Mouse (Mus musculus) erythroblast, embryonic 14.5 days (primary cell): Measurements from ENCODE around the gene Blvrb. TPM values are rescaled to one million over a fixed set of nuclear protein-coding genes. Genes with fewer than 3 reads are reported as not detected.

Experiments
- H3K27me3 ChIP-seq: 2 replicates; pipeline ENCODE4 v1.6.1; 2012; ENCODE audit warnings: inconsistent platforms; ENCODE audit not compliant: control insufficient read depth
- H3K36me3 ChIP-seq: 2 replicates; pipeline ENCODE4 v1.6.1; 2012; ENCODE audit warnings: mild to moderate bottlenecking, inconsistent platforms; ENCODE audit not compliant: control insufficient read depth
- H3K4me1 ChIP-seq: 2 replicates; pipeline ENCODE4 v1.6.1; 2012; ENCODE audit warnings: inconsistent platforms; ENCODE audit not compliant: control insufficient read depth
- H3K4me3 ChIP-seq: replicated peaks from 2 replicates; pipeline ENCODE3; 2012; ENCODE audit warnings: moderate library complexity, mild to moderate bottlenecking, inconsistent platforms
- H3K9me3 ChIP-seq: 2 replicates; pipeline ENCODE4 v1.6.1; 2012; ENCODE audit warnings: low read length, inconsistent platforms, mixed read lengths; ENCODE audit not compliant: control insufficient read depth
- GATA1 ChIP-seq: IDR thresholded peaks from 2 replicates; pipeline ENCODE4 v1.6.1; 2012; ENCODE audit warnings: low read length, inconsistent platforms, mixed read lengths
- TAL1 ChIP-seq: IDR thresholded peaks from 3 replicates; pipeline ENCODE4 v1.6.1; 2012; ENCODE audit warnings: low read length, inconsistent platforms, mixed read lengths
- polyA plus RNA-seq: library from polyadenylated mRNA; stranded (reverse); fragments of >175 nt; gene quantifications from 2 replicates; pipeline ENCODE4 v1.2.3, GENCODE M21; 2012

Blvrb gene
- polyA plus RNA-seq, 1 experiment = 842 TPM

- H3K9me3 ChIP-seq = no peaks in the 10 kb centered on the region
- no peaks in the 10 kb centered on the region for H3K27me3 ChIP-seq
- peaks cover 59% of the 10 kb centered on the region for H3K36me3 ChIP-seq
- H3K4me3 ChIP-seq = peak overlapping the region; percentile 79
- H3K4me1 ChIP-seq = peaks cover 80% of the 10 kb centered on the region
- TF ChIP-seq GATA1 (no peak), TAL1 (no peak)
Observed at GRCm38 (mm10) chr7:27476098-27476635, 28.4 kb downstream of the Blvrb start.

DNA sequence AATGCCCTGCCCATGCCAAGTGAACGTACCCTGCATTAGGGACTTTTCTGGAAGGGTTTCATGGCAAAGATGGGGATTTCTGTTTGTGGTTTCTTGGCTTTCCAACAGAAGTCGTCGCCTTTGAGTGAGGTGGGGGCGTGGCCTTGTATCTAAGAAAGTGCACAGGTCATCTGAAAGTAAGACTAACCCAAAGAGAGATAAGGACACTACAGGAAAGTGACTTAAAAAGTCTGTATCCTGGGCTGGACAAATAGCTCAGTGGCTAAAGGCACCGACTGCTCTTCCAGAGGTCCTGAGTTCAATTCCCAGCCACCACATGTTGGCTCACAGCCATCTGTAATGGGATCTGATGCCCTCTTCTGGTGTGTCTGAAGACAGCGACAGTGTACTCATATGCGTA, 30.8 kb downstream of the Blvrb start:
- Histone ChIP-seq H3K4me3 (no peak overlapping the region), H3K36me3 (peaks cover 56% of the 10 kb centered on the region), H3K4me1 (peaks cover 82% of the 10 kb centered on the region), H3K27me3 (no peaks in the 10 kb centered on the region), H3K9me3 (no peaks in the 10 kb centered on the region)
- TF ChIP-seq TAL1 = no peak
- TF ChIP-seq GATA1 = no peak

- H3K4me3 ChIP-seq = peak overlapping the region; percentile 6
- peaks cover 91% of the 10 kb centered on the region for H3K4me1 ChIP-seq
- TF ChIP-seq TAL1 (no peak), GATA1 (no peak)
- no peaks in the 10 kb centered on the region for H3K27me3 ChIP-seq
- H3K9me3 ChIP-seq = no peaks in the 10 kb centered on the region
- H3K36me3 ChIP-seq = peaks cover 58% of the 10 kb centered on the region
Observed at GRCm38 (mm10) chr7:27479750-27480149, 32.0 kb downstream of the Blvrb start.

DNA sequence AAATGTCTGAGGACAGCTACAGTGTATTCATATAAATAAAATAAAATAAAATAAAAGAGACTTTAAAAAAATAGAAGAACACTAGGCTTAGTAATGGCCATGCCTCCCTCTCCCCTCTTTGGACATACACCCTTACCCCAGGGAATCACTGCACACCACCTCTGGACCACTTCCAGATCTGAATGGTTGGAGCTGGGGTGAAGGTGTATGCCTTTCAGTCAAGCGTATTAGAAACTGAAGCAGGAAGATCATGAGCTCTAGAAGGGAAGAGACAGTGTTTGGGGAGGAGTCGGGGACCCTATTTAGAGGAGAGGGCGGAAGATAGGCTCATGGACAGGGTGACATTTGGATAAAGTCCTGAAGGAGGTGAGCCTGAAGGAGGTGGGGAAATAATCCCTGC, 32.7 kb downstream of the Blvrb start:
- Histone ChIP-seq H3K36me3 (peaks cover 53% of the 10 kb centered on the region), H3K4me1 (peaks cover 90% of the 10 kb centered on the region), H3K9me3 (no peaks in the 10 kb centered on the region), H3K27me3 (no peaks in the 10 kb centered on the region), H3K4me3 (peak overlapping the region; percentile 64)
- TF ChIP-seq TAL1 (no peak), GATA1 (no peak)

DNA sequence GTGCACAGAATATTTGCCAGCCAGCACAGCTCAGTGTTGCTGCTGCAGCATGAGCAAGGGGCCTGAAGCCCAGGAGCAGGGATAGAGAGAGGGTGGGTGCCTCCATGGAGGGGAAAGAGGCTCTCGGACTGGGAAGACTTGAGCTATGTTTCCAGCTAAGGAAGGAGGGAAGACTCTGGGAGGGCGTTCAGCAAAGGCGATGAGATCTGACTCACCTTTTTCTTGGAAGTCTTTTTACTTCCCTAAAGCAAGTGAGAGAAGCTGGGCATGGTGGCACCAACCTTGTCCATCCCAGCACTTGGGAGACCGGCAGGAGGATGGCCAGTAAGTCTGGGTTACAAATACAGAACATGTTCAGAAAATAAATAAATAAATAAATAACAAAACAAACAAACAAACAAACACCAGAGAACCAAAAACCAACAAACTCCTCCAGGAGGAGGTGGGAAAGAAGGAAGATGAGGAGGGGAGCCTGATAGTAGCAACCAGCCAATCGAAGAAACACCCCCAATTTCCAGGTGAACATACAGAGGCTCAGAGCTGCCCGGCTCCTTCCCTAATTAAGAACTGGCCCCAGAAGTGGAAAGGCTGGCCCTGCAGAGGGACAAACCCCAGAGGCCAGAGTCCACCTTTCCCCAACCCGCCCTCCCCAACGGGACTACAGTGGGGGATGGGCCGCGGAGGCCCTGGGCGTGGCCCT, 33.3 kb downstream of the Blvrb start:
- Histone ChIP-seq H3K9me3 (no peaks in the 10 kb centered on the region), H3K27me3 (no peaks in the 10 kb centered on the region), H3K4me1 (peaks cover 90% of the 10 kb centered on the region), H3K4me3 (peak overlapping the region; percentile 64), H3K36me3 (peaks cover 47% of the 10 kb centered on the region)
- no peak for TF ChIP-seq GATA1

GRCm38 (mm10) chr7:27481627-27481969, 33.8 kb downstream of the Blvrb start:
- no peaks in the 10 kb centered on the region for H3K9me3 ChIP-seq
- TF ChIP-seq GATA1 = no peak
- H3K4me3 ChIP-seq = peak overlapping the region; percentile 64
- peaks cover 88% of the 10 kb centered on the region for H3K4me1 ChIP-seq
- no peaks in the 10 kb centered on the region for H3K27me3 ChIP-seq
- peaks cover 42% of the 10 kb centered on the region for H3K36me3 ChIP-seq

- Histone ChIP-seq H3K27me3 (no peaks in the 10 kb centered on the region), H3K9me3 (no peaks in the 10 kb centered on the region), H3K4me3 (no peak overlapping the region), H3K4me1 (peaks cover 83% of the 10 kb centered on the region), H3K36me3 (peaks cover 28% of the 10 kb centered on the region)
- TF ChIP-seq TAL1 (no peak), GATA1 (no peak)
Observed at GRCm38 (mm10) chr7:27483860-27484259, 36.1 kb downstream of the Blvrb start.

DNA sequence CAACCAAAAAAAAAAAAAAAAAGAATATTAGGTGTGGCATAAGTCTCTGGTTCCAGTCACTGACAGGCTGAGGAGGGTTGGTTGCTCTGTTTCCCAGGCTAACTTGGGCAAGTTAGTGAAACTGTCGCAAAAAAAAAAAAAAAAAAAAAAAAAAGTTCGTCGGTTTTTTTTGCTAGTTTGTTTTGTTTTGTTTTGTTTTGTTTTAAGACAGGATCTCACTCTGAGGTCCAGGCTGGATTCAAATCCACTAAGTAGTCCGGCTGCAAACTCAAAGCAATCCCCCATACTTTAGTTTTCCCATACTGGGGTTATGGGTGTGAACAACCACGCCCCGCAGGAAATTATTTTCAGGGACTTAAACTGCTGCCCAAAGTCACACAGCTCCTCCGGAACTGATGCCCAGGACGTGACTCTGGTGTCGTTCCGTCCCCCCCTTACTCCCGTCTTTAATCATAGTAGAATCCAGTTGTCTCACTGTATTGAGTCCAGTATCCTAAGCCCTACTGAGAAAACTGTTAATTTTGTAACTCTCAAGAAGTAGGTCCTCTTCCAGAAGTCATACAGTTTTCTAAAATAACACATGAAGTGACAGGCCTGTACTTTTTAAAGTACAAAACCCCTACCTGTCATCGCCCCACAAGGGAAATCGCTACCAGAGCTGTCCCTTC, 38.5 kb downstream of the Blvrb start:
- Histone ChIP-seq H3K27me3 (no peaks in the 10 kb centered on the region), H3K4me1 (peaks cover 83% of the 10 kb centered on the region), H3K9me3 (no peaks in the 10 kb centered on the region)

More for the DNA sequence above, 38.5 kb downstream of the Blvrb start:
- Histone ChIP-seq H3K36me3 (peaks cover 28% of the 10 kb centered on the region), H3K4me3 (peak overlapping the region; percentile 89)
- TF ChIP-seq TAL1 = no peak
- TF ChIP-seq GATA1 = no peak
